Mouse (Mus musculus): ENCODE measurements around the gene Trim28. TPM values are rescaled to one million over a fixed set of nuclear protein-coding genes. Genes with fewer than 3 reads are reported as not detected.

Gene Trim28
- polyA plus RNA-seq, 1 experiment from 2014 or later, result 116 TPM

DNA sequence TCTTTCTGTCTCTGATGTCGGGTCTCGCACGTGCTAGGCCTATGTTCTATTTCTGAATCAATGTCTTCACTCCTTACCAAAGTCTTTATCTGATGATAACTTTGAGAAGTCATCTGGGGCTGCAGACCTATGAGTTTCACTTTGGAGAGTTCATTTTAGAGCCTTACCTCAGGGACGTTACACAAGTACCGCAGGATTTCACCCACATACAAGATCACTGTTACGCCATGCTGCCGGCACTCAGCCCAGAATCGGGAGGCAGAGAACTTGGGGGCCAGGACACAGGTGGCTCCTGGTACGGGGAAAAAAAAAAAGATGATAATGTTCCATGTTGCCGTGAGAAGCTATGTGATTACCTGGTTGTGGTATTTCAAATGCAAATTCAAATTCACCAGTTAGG, 5.8 kb upstream of the Trim28 start:
- H3K4me2 ChIP-seq (ENCODE audit: low read depth, low read length), result no peak overlapping the region
- no peak overlapping the region for H3K27ac ChIP-seq (ENCODE audit: low read length)
- WGBS, result 85% methylated on average over 10 of the region's 10 CpGs
- H3K9me3 ChIP-seq (ENCODE audit: control insufficient read depth, low read length), result no peaks in the 10 kb centered on the region
- no peaks in the 10 kb centered on the region for H3K4me1 ChIP-seq (ENCODE audit: control insufficient read depth, insufficient read depth, low read length)
- no peak for ATAC-seq
- H3K36me3 ChIP-seq (ENCODE audit: control insufficient read depth, insufficient read depth, low read length), result no peaks in the 10 kb centered on the region
- H3K27me3 ChIP-seq (replicated peaks; ENCODE audit: control insufficient read depth, insufficient read depth, low read length), result no peaks in the 10 kb centered on the region
- no peak overlapping the region for H3K9ac ChIP-seq (ENCODE audit: low read depth, low read length)
- H3K4me3 ChIP-seq (ENCODE audit: low read length), result no peak overlapping the region

DNA sequence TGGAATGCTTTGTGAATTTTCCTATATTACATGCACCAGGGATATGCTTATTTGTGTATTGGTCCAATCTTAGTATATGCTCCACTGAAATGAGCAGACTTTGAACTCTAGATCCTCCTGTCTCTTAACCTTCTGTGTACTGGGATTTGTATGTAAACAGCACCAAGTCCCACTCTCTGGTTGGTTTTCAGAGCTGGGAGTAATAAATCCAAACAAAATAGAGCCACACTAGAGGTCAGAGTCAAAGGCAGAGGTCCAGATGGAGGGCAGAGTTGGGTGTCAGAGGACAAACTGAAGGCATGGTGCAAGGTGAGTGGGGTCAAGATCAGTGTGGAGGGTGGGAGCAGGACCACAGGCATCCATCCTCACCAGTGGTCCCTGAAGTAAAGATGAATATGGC, 3.1 kb upstream of the Trim28 start:
- Histone ChIP-seq H3K36me3 (ENCODE audit: control insufficient read depth, insufficient read depth, low read length) (no peaks in the 10 kb centered on the region), H3K4me2 (ENCODE audit: low read depth, low read length) (no peak overlapping the region), H3K27me3 (replicated peaks; ENCODE audit: control insufficient read depth, insufficient read depth, low read length) (no peaks in the 10 kb centered on the region), H3K9me3 (ENCODE audit: control insufficient read depth, low read length) (no peaks in the 10 kb centered on the region), H3K27ac (ENCODE audit: low read length) (no peak overlapping the region), H3K9ac (ENCODE audit: low read depth, low read length) (no peak overlapping the region), H3K4me1 (ENCODE audit: control insufficient read depth, insufficient read depth, low read length) (no peaks in the 10 kb centered on the region), H3K4me3 (ENCODE audit: low read length) (no peak overlapping the region)
- no peak for ATAC-seq

DNA sequence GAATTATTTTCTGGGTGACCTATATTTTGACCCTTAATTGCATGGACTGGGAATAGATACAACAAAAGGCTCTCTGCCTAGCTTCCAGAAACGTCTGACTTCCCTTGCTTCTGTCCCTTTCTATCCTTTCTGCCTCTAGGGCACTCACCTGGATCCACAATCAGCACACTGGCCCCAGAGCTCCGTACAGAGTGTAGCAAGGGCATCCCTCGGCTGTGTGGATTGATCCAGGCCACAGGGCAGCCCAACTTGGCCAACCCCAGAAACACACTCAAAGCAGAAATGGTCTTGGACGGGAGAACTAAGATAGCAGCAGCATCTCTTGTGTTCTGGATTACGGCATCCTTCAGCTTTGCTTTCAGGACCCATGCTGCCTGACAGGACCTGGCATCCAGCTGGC, 1.7 kb upstream of the Trim28 start:
- H3K9ac ChIP-seq (ENCODE audit: low read depth, low read length), result no peak overlapping the region
- H3K4me1 ChIP-seq (ENCODE audit: control insufficient read depth, insufficient read depth, low read length), result no peaks in the 10 kb centered on the region
- no peaks in the 10 kb centered on the region for H3K9me3 ChIP-seq (ENCODE audit: control insufficient read depth, low read length)
- ATAC-seq, result no peak
- H3K4me3 ChIP-seq (ENCODE audit: low read length), result no peak overlapping the region
- H3K27me3 ChIP-seq (replicated peaks; ENCODE audit: control insufficient read depth, insufficient read depth, low read length), result no peaks in the 10 kb centered on the region
- H3K27ac ChIP-seq (ENCODE audit: low read length), result no peak overlapping the region
- WGBS, result 64% methylated on average over 5 of the region's 5 CpGs
- no peaks in the 10 kb centered on the region for H3K36me3 ChIP-seq (ENCODE audit: control insufficient read depth, insufficient read depth, low read length)
- H3K4me2 ChIP-seq (ENCODE audit: low read depth, low read length), result no peak overlapping the region

DNA sequence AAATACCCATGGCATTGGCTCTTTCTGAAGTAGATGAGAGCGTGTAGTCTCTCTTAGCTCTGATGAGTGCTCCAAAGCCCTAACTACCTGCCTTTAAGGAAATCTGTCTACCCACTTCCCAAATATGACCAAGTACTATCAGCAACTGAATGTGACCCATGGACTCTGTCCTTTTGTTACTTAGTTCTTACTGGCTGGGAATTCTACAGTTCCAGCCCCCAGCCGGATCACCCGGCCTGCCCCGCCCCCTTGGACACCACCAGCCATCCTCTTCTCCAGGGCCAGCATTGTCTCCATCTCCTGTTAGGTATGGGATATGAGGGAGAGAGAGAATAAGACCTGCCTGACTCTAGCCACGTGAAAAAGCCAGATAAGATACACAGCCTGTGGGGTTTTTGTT, 861 bp upstream of the Trim28 start, which contains the start of gene Slc27a5:
Gene Slc27a5 (minus strand): TSS at position 140 of the 400 bp plus-strand sequence.
- H3K4me3 ChIP-seq (ENCODE audit: low read length), result no peak within 1 kb of the TSS
- no peaks in the 10 kb centered on the region for H3K9me3 ChIP-seq (ENCODE audit: control insufficient read depth, low read length)
- H3K36me3 ChIP-seq (ENCODE audit: control insufficient read depth, insufficient read depth, low read length), result no peaks in the 10 kb centered on the region
- no peaks in the 10 kb centered on the region for H3K4me1 ChIP-seq (ENCODE audit: control insufficient read depth, insufficient read depth, low read length)
- 65% methylated on average over 5 of the region's 5 CpGs for WGBS
- H3K9ac ChIP-seq (ENCODE audit: low read depth, low read length), result no peak within 1 kb of the TSS
- no peak within 1 kb of the TSS for H3K4me2 ChIP-seq (ENCODE audit: low read depth, low read length)
- H3K27ac ChIP-seq (ENCODE audit: low read length), result no peak within 1 kb of the TSS
- H3K27me3 ChIP-seq (replicated peaks; ENCODE audit: control insufficient read depth, insufficient read depth, low read length), result no peaks in the 10 kb centered on the region
- peak; percentile 49; the same call in 1 of the 2 replicates for ATAC-seq

DNA sequence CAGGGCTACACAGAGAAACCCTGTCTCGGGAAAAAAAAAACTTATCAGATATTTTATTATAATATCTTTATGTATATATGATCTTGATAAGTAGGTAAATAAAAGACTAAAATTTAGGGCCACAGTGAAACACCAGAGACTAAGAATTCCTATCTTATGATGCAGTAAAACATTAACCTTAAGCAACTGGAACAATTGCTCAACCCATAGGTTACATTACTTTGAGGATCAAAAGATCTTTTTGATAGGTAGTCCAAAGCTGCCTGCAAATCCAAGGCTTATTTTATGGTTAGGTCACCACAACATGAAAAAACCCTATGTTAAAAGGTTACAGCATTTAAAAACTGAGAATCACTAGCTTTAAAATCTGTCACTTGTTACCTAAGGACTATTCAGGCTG, 2.7 kb downstream of the Trim28 start:
- no peak overlapping the region for H3K27ac ChIP-seq (ENCODE audit: low read length)
- no peak overlapping the region for H3K9ac ChIP-seq (ENCODE audit: low read depth, low read length)
- no peaks in the 10 kb centered on the region for H3K4me1 ChIP-seq (ENCODE audit: control insufficient read depth, insufficient read depth, low read length)
- 48% methylated on average over 1 of the region's 1 CpGs for WGBS
- no peaks in the 10 kb centered on the region for H3K27me3 ChIP-seq (replicated peaks; ENCODE audit: control insufficient read depth, insufficient read depth, low read length)
- H3K4me2 ChIP-seq (ENCODE audit: low read depth, low read length), result no peak overlapping the region
- ATAC-seq, result 0 out of 2 replicates have a peak, but pooled peaks have one; percentile 53
- peaks cover 6% of the 10 kb centered on the region; the same call in 1 of the 2 replicates for H3K36me3 ChIP-seq (ENCODE audit: control insufficient read depth, insufficient read depth, low read length)
- H3K9me3 ChIP-seq (ENCODE audit: control insufficient read depth, low read length), result no peaks in the 10 kb centered on the region
- no peak overlapping the region for H3K4me3 ChIP-seq (ENCODE audit: low read length)

DNA sequence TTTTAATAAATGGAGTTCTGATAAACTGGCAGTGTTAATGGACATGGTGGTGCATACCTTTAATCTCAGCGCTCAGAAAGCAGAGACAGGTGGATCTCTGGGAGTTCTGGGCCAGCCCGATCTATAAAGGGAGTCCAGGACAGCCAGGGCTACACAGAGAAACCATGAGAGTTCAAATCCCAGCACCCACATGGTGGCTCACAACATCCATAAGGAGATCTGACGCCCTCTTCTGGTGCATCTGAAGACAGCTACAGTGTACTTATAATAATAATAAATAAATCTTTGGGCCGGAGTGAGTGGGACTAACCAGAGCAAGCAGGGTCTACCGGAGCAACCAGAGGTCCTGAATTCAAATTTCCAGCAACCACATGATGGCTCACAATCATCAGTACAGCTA, 4.5 kb downstream of the Trim28 start:
- H3K4me2 ChIP-seq (ENCODE audit: low read depth, low read length), result no peak overlapping the region
- peaks cover 4% of the 10 kb centered on the region; the same call in 1 of the 2 replicates for H3K4me1 ChIP-seq (ENCODE audit: control insufficient read depth, insufficient read depth, low read length)
- no peaks in the 10 kb centered on the region for H3K27me3 ChIP-seq (replicated peaks; ENCODE audit: control insufficient read depth, insufficient read depth, low read length)
- no peaks in the 10 kb centered on the region for H3K9me3 ChIP-seq (ENCODE audit: control insufficient read depth, low read length)
- H3K4me3 ChIP-seq (ENCODE audit: low read length), result no peak overlapping the region
- no peak overlapping the region for H3K9ac ChIP-seq (ENCODE audit: low read depth, low read length)
- H3K27ac ChIP-seq (ENCODE audit: low read length), result no peak overlapping the region
- no peak for ATAC-seq
- H3K36me3 ChIP-seq (ENCODE audit: control insufficient read depth, insufficient read depth, low read length), result peaks cover 18% of the 10 kb centered on the region
- 81% methylated on average over 5 of the region's 5 CpGs for WGBS

DNA sequence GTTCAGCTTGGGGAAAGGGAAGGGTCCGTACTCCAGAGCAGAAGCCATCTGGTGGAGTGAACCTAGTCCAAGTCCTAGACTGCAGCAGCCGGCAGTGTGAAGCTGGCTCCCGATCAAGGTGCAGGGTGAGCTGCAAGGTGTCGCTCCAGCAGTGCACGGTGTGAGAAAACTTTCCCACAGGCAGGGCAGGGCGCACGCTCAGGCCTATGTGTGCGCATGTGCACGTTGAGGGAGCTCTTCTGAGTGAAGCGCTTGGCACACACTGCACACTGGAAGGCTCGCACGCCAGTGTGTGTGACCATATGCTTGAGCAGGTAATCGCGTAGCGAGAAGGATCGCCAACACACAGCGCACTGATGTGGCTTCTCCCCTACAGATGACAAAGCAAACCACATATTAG, 7.1 kb downstream of the Trim28 start:
- H3K4me3 ChIP-seq (ENCODE audit: low read length), result no peak overlapping the region
- ATAC-seq, result no peak
- WGBS, result 88% methylated on average over 17 of the region's 17 CpGs

DNA sequence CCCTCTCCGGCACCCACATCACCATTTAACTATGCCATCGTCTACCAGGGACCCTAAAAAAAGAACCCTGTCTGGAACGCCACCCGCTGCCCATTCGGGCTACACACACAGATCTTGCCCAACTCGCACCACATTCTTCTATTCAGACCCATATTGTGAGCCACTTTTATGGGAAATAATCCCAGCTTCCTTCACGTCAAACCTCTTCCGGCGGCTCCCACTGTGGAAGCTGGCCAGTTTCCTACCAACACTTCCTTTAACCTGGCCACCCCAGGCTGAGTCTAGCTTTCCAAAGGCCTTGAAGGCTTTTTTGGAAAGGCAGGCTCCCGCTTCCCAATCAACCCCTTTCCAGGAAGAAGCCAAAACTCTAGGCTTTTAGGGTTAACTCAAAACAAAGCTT, 7.6 kb downstream of the Trim28 start:
- no peak overlapping the region for H3K9ac ChIP-seq (ENCODE audit: low read depth, low read length)

More for the DNA sequence above, 7.1 kb downstream of the Trim28 start:
- Histone ChIP-seq H3K36me3 (ENCODE audit: control insufficient read depth, insufficient read depth, low read length) (peaks cover 18% of the 10 kb centered on the region), H3K4me1 (ENCODE audit: control insufficient read depth, insufficient read depth, low read length) (peaks cover 8% of the 10 kb centered on the region; the same call in 1 of the 2 replicates), H3K9ac (ENCODE audit: low read depth, low read length) (0 out of 2 replicates have a peak overlapping the region, but pooled peaks have one; percentile 6), H3K27ac (ENCODE audit: low read length) (no peak overlapping the region), H3K9me3 (ENCODE audit: control insufficient read depth, low read length) (no peaks in the 10 kb centered on the region), H3K4me2 (ENCODE audit: low read depth, low read length) (no peak overlapping the region), H3K27me3 (replicated peaks; ENCODE audit: control insufficient read depth, insufficient read depth, low read length) (no peaks in the 10 kb centered on the region)

DNA sequence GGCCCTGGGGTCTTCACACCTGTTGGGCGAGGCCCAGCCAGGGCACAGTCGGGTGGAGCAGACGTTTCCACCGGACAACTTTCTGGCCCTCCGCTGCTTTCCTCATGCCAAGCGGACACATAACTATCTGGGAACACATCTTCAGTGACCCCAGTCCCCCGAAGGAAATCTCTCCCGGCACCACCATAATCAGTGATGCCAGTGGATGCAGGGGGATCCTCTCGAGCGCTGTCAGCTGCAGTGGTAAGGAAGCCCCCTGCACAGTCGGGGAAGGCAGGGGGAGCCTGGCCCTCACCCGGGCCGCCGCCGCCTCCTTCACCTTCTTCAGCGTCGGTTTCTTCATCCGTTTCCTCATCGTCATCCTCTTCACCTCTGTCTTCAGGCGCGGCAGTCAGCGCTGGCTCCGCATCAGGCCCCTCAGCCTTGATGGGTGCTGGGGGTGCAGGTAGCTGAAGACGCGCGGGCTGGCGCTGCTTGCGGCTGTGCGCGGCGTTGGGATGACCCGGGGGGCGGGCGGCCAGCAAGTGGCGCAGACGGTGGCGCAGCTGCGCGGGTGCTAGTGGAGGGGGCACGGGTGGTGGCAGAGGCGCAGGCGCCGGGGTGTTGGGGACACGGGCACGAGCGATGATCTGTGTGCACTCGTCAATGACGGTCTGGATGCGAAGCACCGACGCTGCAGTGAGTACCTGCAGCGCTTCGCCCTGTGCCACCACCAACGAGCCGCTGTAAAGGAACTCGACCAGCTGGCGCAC, 8.6 kb downstream of the Trim28 start:
- Histone ChIP-seq H3K9ac (ENCODE audit: low read depth, low read length) (peak overlapping the region; percentile 43; the same call in 1 of the 2 replicates), H3K27me3 (replicated peaks; ENCODE audit: control insufficient read depth, insufficient read depth, low read length) (no peaks in the 10 kb centered on the region), H3K4me3 (ENCODE audit: low read length) (no peak overlapping the region), H3K4me2 (ENCODE audit: low read depth, low read length) (no peak overlapping the region), H3K36me3 (ENCODE audit: control insufficient read depth, insufficient read depth, low read length) (peaks cover 18% of the 10 kb centered on the region), H3K27ac (ENCODE audit: low read length) (no peak overlapping the region), H3K9me3 (ENCODE audit: control insufficient read depth, low read length) (no peaks in the 10 kb centered on the region), H3K4me1 (ENCODE audit: control insufficient read depth, insufficient read depth, low read length) (peaks cover 8% of the 10 kb centered on the region; the same call in 1 of the 2 replicates)
- WGBS, result 54% methylated on average over 56 of the region's 57 CpGs
- no peak for ATAC-seq

More for the DNA sequence above, 7.6 kb downstream of the Trim28 start:
- H3K27me3 ChIP-seq (replicated peaks; ENCODE audit: control insufficient read depth, insufficient read depth, low read length), result no peaks in the 10 kb centered on the region
- H3K27ac ChIP-seq (ENCODE audit: low read length), result no peak overlapping the region
- H3K4me2 ChIP-seq (ENCODE audit: low read depth, low read length), result no peak overlapping the region
- ATAC-seq, result no peak
- peaks cover 18% of the 10 kb centered on the region for H3K36me3 ChIP-seq (ENCODE audit: control insufficient read depth, insufficient read depth, low read length)
- no peak overlapping the region for H3K4me3 ChIP-seq (ENCODE audit: low read length)
- WGBS, result 88% methylated on average over 10 of the region's 10 CpGs
- H3K4me1 ChIP-seq (ENCODE audit: control insufficient read depth, insufficient read depth, low read length), result peaks cover 8% of the 10 kb centered on the region; the same call in 1 of the 2 replicates
- no peaks in the 10 kb centered on the region for H3K9me3 ChIP-seq (ENCODE audit: control insufficient read depth, low read length)
